Mouse (Mus musculus) inflammation-experienced regulatory T-cells (primary cell): ENCODE measurements around the gene Gm20831. TPM values are rescaled to one million over a fixed set of nuclear protein-coding genes. Genes with fewer than 3 reads are reported as not detected.

Source experiments
- polyA plus RNA-seq, 2 experiments: library from polyadenylated mRNA; unstranded; fragments of 100-300 nt; shearing (Covaris generic); gene quantifications; one replicate each; pipeline ENCODE4 v1.2.1; 2017

Gene Gm20831
- polyA plus RNA-seq: not detected

DNA sequence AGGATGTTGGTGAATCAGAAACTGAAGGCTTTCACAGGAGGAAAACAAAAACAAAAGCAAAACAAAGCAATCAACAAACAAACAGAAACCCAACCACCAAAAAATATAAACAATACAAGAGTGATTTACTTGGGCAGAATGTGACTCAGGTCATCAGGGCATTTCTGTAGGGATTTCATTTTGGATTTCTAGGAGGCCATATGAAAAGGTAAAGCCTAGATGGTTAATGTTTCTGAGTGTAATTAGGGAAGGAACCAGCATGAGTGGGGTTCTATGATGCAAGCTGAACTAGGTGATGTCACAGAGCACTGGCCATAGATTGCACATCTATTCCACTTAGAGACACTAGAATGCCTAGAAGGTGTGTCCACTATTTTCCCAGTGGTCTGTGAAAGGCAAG lies at the start of gene Gm20831, which contains the start of gene Gm20772:
Gm20831 (plus strand) TSS at position 301 of the 400 bp plus-strand sequence.
Gm20772 (plus strand) TSS at position 301 of the 400 bp plus-strand sequence.

GRCm38 (mm10) chrY:17846166-17846565 lies 28.4 kb upstream of the Gm20831 start, which contains the start of gene Gm21904:
Gm21904 (minus strand) TSS chrY:17846266.

GRCm38 (mm10) chrY:17937230-17937629 lies 62.7 kb downstream of the Gm20831 start, which contains the start of gene Srsy:
Srsy (minus strand) TSS chrY:17937330.

Other genes starting within 250 kb of the Gm20831 start
- not detected for gene Gm21904, start 28.5 kb upstream of the Gm20831 start, polyA plus RNA-seq
- gene Gm20772, start within 50 bp of the Gm20831 start, polyA plus RNA-seq: under 1 TPM in 1 of 2 experiments, not detected in 1; 0.51 TPM
- not detected for gene Srsy, start 62.6 kb downstream of the Gm20831 start, polyA plus RNA-seq
- gene Gm21764, start 187.1 kb downstream of the Gm20831 start, polyA plus RNA-seq: not detected
- gene Ssty1, start 214.4 kb downstream of the Gm20831 start, polyA plus RNA-seq: not detected